8 mouse cellular contexts compared by ENCODE assay signal in the genomic region with DNA sequence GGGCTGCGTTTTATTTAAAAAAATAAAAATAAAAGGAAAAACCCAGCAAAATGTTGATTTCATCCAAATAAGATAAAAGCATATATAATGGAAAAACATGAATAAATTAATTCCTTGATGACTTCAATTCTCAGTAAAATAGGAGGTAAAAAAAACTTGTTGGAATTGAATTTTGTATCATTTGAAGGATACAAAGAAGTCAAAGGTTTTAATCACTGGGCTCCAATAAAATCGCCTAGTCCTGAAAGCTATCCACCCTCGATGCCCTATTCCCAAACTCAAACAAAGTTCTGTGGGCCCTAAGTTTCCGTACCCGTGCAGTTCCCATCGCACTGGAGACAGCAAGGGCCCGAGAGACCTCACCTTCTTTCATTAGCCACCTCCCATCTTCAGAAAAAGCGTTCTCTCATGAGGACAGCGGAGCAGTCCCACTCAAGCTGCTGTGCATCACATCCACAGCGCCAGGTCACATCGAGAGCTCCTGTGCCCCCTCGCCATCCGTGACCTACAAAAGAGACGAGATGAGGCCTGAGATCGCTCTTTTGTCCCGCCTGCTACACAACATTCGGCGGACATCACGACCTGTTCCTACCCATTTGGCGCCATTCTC. TPM values are rescaled to one million over a fixed set of nuclear protein-coding genes. Genes with fewer than 3 reads are reported as not detected.
DNase-seq lines count a peak whose midpoint lies in the region; ATAC-seq and TF ChIP-seq lines count a peak whose summit lies in the region.

No protein-coding gene starts in this region.

- H3K9me3 ChIP-seq in hindbrain, postnatal 0 days (ENCODE audit: low read length), result no peaks in the 10 kb centered on the region
- H3K9me3 ChIP-seq in midbrain, postnatal 0 days (ENCODE audit: low read length), result no peaks in the 10 kb centered on the region

- peak overlapping the region; percentile 84 for H3K9ac ChIP-seq in hindbrain, postnatal 0 days (replicated peaks; ENCODE audit: low read length)
- peak overlapping the region; percentile 88 for H3K9ac ChIP-seq in midbrain, postnatal 0 days (replicated peaks; ENCODE audit: low read length, poor library complexity, severe bottlenecking)

- peaks cover 10% of the 10 kb centered on the region; the same call in 1 of the 2 replicates for H3K36me3 ChIP-seq in hindbrain, postnatal 0 days (ENCODE audit: insufficient read depth, low read length)
- H3K36me3 ChIP-seq in midbrain, postnatal 0 days (ENCODE audit: insufficient read depth, low read length), result peaks cover 9% of the 10 kb centered on the region

- H3K4me3 ChIP-seq in lung, adult 2 months (replicated peaks; ENCODE audit: extremely low read depth, low read depth, low read length), result peak overlapping the region; percentile 80
- H3K4me3 ChIP-seq in cortical plate, adult 2 months (ENCODE audit: insufficient read depth, low read length), result peak overlapping the region; percentile 85
- H3K4me3 ChIP-seq in hindbrain, postnatal 0 days (ENCODE audit: low read length), result peak overlapping the region; percentile 74
- peak overlapping the region; percentile 61 for H3K4me3 ChIP-seq in midbrain, postnatal 0 days (ENCODE audit: low read depth, low read length)

- H3K4me1 ChIP-seq in lung, adult 2 months (ENCODE audit: control insufficient read depth, insufficient read depth, low read length), result peaks cover 19% of the 10 kb centered on the region
- peaks cover 5% of the 10 kb centered on the region for H3K4me1 ChIP-seq in cortical plate, adult 2 months (ENCODE audit: control insufficient read depth, insufficient read depth, low read length)
- peaks cover 28% of the 10 kb centered on the region for H3K4me1 ChIP-seq in hindbrain, postnatal 0 days (ENCODE audit: insufficient read depth, low read length)
- peaks cover 16% of the 10 kb centered on the region for H3K4me1 ChIP-seq in midbrain, postnatal 0 days (ENCODE audit: insufficient read depth, low read length)

- no peaks in the 10 kb centered on the region for H3K27me3 ChIP-seq in hindbrain, postnatal 0 days (ENCODE audit: insufficient read depth, low read length)
- no peaks in the 10 kb centered on the region for H3K27me3 ChIP-seq in midbrain, postnatal 0 days (ENCODE audit: insufficient read depth, low read length)

- no peak for DNase-seq in lung, adult 2 months
- DNase-seq in lung, postnatal 25 days (ENCODE audit: low spot score), result no peak
- DNase-seq in hindbrain, postnatal 0 days (ENCODE audit: low spot score), result no peak
- DNase-seq in midbrain, postnatal 0 days (ENCODE audit: low spot score), result peak; percentile 47
- DNase-seq in left cerebral cortex, adult 9 months (ENCODE audit: low spot score in 2 of 2), result no peak
- no peak for DNase-seq in adrenal gland, adult 2 months
- no peak for DNase-seq in thymus, postnatal 4 days

- ATAC-seq in hindbrain, postnatal 0 days, result no peak
- ATAC-seq in midbrain, postnatal 0 days (ENCODE audit: low FRiP score), result peak; percentile 55

- TF ChIP-seq CTCF in lung, adult 2 months (IDR thresholded peaks at IDR 0.05; ENCODE audit: insufficient read depth, low read length), result no peak
- no peak for TF ChIP-seq CTCF in cortical plate, adult 2 months (IDR thresholded peaks at IDR 0.05; ENCODE audit: extremely low read depth, insufficient read depth, low read length)
- TF ChIP-seq CTCF in hindbrain, postnatal 0 days (IDR thresholded peaks at IDR 0.05; ENCODE audit: low read depth), result no peak
- no peak for TF ChIP-seq CTCF in midbrain, postnatal 0 days (IDR thresholded peaks at IDR 0.05)

- peak overlapping the region; percentile 72 for H3K4me2 ChIP-seq in hindbrain, postnatal 0 days (ENCODE audit: low read depth, low read length)
- H3K4me2 ChIP-seq in midbrain, postnatal 0 days (ENCODE audit: low read depth, low read length, poor library complexity, severe bottlenecking), result peak overlapping the region; percentile 73

- H3K27ac ChIP-seq in cortical plate, adult 2 months (ENCODE audit: insufficient read depth, low read length), result peak overlapping the region; percentile 30
- peak overlapping the region; percentile 96 for H3K27ac ChIP-seq in hindbrain, postnatal 0 days
- H3K27ac ChIP-seq in midbrain, postnatal 0 days (ENCODE audit: low read depth, low read length), result peak overlapping the region; percentile 93

- TF ChIP-seq POLR2A in lung, adult 2 months (IDR thresholded peaks at IDR 0.05; ENCODE audit: borderline replicate concordance, extremely low read depth, low read depth, low read length), result no peak
- no peak for TF ChIP-seq POLR2A in cortical plate, adult 2 months (IDR thresholded peaks at IDR 0.05; ENCODE audit: extremely low read depth, insufficient read depth, low read length)

- 2% methylated on average over 20 of the region's 20 CpGs for WGBS in lung, adult 2 months
- WGBS in hindbrain, postnatal 0 days, result 0% methylated on average over 20 of the region's 20 CpGs
- under 1% methylated on average over 20 of the region's 20 CpGs for WGBS in midbrain, postnatal 0 days

RNA-seq across cellular contexts. Expression of gene Sec31a, which starts 12.8 kb away (rescaled TPM):
- 192 and 194 TPM in 2 replicates for polyA plus RNA-seq in lung, adult 2 months (2012; rRNA removed)
- 106 and 113 TPM in 2 replicates for polyA plus RNA-seq in cortical plate, adult 2 months (2012; rRNA removed)
- 165 and 209 TPM in 2 replicates for total RNA-seq in hindbrain, postnatal 0 days (2014; rRNA removed)
- polyA plus RNA-seq in hindbrain, postnatal 0 days (2015; fragmentation: Nextera tagmentation; extraction: Ambion mirVana), result 69.3 and 73.8 TPM in 2 replicates
- total RNA-seq in midbrain, postnatal 0 days (2014; rRNA removed), result 148 and 227 TPM in 2 replicates
- 79.6 and 85.0 TPM in 2 replicates for polyA plus RNA-seq in midbrain, postnatal 0 days (2015; fragmentation: Nextera tagmentation; extraction: Ambion mirVana)
- total RNA-seq in adrenal gland, adult 2 months (2021), result 100 to 1,000 TPM; 153 to 237 TPM
- polyA plus RNA-seq in adrenal gland, adult 2 months (2012; rRNA removed), result 265 and 326 TPM in 2 replicates

Comparison
In these comparisons a context has a peak if more than half of its experiments do, and no peak if none do; other contexts are left out.
1. H3K27ac ChIP-seq: peak in every context shown above with its lines; median percentile 96 in hindbrain, postnatal 0 days; 93 in midbrain, postnatal 0 days; 30 in cortical plate, adult 2 months.